Mouse (Mus musculus) ovary, adult 2 months (tissue): ENCODE data around the gene Trmt2b. TPM values are rescaled to one million over a fixed set of nuclear protein-coding genes. Genes with fewer than 3 reads are reported as not detected.

Source experiments
- polyA plus RNA-seq: library from polyadenylated mRNA; depleted of rRNA; stranded (reverse); fragments of >200 nt; gene quantifications from 2 replicates; pipeline ENCODE4 v1.2.3, GENCODE M21; 2012; rRNA removed

The Trmt2b gene
- polyA plus RNA-seq = 5.6 and 7.7 TPM in 2 replicates

DNA sequence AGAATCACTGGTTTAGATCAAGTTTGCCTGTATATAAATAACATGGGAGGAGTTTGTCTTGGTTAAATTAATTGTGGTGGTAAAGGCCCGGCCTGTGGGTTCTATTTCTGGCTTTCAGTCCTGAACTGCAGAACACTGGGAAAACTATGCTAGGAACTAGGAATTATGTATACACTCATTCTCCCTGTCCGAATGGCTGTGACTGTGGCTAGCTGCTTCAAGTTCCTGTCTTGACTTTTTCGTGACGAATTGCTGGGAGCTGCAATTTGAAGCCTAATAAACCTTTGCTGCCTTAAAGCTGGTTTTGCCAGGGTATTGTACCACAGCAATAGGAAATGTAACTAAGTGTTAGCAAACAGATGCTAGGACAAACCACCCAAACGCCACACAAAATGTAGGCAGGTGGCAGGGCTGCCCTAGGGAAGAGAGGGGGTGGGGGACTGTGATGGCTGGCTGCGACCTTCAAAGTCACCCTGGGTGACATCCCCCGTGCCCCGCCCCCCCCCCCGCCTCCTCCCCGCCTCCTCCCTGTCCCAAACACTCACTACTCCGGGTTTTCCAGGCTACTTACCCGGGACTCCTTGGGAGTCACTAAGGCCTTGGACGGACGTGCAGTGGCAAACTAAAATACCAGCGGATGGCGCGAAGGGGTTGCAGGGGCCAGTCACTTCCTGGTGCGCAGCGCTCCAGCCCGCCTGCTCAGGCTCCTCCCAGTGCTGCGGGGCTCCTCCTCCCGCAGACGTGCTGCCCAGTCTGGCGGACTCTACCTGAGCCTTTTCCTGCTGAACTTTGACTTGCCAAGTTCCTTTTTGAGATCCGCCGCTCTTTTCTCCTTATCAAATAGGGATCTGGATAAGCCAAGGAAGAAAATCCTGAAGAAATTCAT is at the start of gene Trmt2b:
TSS of gene Trmt2b (minus strand) at position 710 of the 886 bp plus-strand sequence.

DNA sequence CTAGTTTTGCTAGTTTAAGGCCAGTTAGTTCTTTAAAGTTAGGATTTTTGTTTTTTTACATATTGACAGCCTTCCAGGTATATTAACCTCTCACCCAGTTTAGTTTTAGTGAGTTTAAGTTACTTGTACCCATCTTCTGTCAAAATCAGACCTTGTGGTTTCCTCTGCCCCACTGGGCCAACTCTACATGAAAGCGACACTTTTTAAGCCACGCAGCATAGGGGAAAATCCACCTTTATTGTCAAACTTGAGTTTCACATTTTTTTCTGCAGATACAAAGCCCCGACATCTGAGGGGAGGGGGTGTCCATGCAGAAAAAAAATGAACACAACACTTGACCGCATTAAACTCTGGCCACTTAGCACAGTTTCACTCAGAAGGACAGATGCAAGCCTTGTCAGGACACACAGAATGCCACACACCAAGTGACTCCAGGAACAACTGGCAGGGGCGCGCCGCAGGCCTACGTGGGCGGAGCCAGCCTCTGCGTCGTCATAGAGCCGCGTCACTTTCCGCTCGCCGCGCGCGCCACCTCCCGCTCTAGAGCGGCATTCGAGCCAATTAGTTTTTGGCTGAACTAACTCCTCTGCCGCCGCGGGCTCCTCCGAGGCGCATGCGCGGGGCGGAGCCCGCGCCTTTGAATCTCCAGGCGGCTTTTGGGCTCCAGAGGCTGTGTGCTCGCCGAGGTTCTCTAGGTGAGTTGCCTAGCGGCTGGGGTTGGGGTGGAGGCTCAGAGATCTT is 30.9 kb upstream of the Trmt2b start, which contains the start of gene Cenpi:
TSS of gene Cenpi (plus strand) at position 551 of the 741 bp plus-strand sequence.

DNA sequence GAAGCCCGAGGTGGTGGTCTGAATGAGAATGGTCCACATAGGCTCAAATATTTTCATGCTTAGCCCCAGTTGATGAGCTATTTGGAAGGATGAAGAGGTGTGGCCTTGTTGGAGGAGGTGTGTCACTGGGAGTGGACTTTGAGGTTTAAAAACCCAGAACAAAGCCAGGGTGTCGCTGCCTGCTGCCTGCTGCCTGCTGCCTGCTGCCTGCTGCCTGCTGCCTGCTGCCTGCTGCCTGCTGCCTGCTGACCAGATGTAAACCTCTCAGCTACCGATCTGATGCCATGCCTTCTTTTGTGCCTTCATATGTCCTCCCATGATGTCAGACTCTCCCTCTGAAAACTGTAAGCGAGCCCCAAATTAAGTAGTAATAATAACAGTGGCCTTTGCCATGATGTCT is 54.9 kb downstream of the Trmt2b start, which contains the start of gene Nox1:
TSS of gene Nox1 (minus strand) at position 101 of the 400 bp plus-strand sequence.

DNA sequence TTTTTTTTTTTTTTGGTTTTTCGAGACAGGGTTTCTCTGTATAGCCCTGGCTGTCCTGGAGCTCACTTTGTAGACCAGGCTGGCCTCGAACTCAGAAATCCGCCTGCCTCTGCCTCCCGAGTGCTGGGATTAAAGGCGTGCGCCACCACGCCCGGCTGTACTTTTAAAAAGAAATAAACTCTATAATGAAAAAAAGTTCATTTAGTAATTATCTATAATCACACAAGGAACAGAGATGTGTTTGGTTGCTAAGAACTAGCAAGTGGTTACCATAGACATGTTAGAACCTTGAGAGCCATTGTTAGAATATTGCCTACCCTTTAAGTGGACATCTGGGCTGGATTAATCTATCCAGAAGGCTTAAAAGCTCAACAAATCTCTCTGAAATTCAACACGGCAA is 89.6 kb downstream of the Trmt2b start, which contains the start of gene Arl13a:
TSS of gene Arl13a (plus strand) at position 301 of the 400 bp plus-strand sequence.

Other genes starting within 250 kb of the Trmt2b start
- 20.9 and 25.0 TPM in 2 replicates for gene Cstf2, start 217.8 kb downstream of the Trmt2b start, polyA plus RNA-seq
- 0.33 and 0.34 TPM in 2 replicates for gene Xkrx, start 114.9 kb downstream of the Trmt2b start, polyA plus RNA-seq
- gene Arl13a, start 89.5 kb downstream of the Trmt2b start, polyA plus RNA-seq = not detected in 2 replicates
- not detected in 2 replicates for gene Nox1, start 55.0 kb downstream of the Trmt2b start, polyA plus RNA-seq
- 11.7 and 14.8 TPM in 2 replicates for gene Tmem35a, start 18.2 kb upstream of the Trmt2b start, polyA plus RNA-seq
- 0.57 and 1.0 TPM in 2 replicates for gene Cenpi, start 31.1 kb upstream of the Trmt2b start, polyA plus RNA-seq
- 3.1 and 4.0 TPM in 2 replicates for gene Drp2, start 127.6 kb upstream of the Trmt2b start, polyA plus RNA-seq
- not detected in 2 replicates for gene Taf7l, start 199.5 kb upstream of the Trmt2b start, polyA plus RNA-seq